Mouse (Mus musculus) adrenal gland, adult (tissue): ENCODE data around the gene Ephb1.

ENCODE experiments used
- DNase-seq, 2 experiments: peaks; one replicate each; pipeline ENCODE4 v3.0.0; 2022 to 2023; ENCODE audit warnings: low spot score in 1 of 2; ENCODE audit not compliant: inconsistent age in 2 of 2

Ephb1 gene

DNA sequence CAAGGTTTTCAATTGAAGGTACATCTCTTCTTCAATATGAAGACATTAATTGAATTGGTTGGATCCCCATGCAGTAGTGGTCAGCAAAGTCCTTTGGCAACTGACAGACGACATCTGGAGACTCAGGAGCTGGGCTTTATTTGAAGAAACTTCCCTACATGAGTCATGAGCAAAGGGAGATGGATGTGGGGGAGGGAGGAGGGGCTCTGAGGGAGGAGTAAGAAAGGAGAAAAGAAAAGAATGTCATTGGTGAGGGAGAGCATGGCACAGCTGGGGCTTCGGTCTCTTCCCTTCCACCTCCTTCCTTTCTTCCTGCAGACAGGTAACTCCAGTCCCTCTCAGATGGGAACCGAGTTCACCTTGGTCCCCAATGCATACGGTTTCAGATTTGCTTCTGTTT lies 431.6 kb downstream of the Ephb1 start:
- no peak for DNase-seq

DNA sequence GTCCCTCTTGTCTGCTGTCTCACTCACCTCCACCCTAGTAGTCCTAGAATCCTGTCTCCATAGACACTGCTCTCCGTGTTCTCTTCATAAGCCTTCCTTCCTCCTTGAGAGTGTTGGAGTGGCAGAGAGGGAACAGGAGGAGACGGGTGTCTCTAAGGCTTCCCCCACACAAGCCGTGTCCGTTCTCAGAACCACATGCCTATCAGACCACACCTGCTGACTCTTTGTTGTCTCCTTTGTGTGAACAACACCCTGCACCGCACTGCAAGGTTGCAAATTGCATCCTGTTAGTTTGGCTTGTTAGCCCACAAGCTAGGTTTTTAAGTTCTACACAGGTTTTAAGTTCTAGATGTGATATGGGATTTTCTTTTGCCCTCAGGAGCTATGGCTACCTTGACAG lies 435.2 kb downstream of the Ephb1 start:
- no peak for DNase-seq

GRCm38 (mm10) chr9:101918771-101919170 lies 435.7 kb downstream of the Ephb1 start:
- DNase-seq = no peak

- no peak for DNase-seq
These were observed 439.4 kb downstream of the Ephb1 start for GRCm38 (mm10) chr9:101915082-101915481.

- no peak for DNase-seq
These were observed 443.2 kb downstream of the Ephb1 start for GRCm38 (mm10) chr9:101911176-101911866.

DNA sequence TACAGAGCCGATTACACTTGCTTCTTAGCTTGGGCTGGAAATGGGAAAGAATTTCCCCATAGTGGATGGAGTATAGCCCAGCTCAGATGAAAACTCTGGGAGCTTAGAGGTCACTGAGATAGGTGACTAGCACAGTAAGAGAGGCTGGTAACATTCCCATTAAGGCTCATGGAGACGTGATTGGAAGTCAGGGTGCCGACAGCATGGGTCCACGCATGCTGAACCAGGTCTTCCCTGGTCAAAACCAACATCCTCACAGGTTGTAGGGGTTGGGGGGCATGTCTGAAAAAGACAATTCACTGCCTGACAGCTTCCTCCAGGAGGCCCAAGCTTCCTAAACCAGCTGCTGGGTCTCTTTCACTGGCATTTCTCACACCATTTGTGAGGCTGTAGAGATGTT lies 445.0 kb downstream of the Ephb1 start:
- no peak for DNase-seq

- DNase-seq = no peak
These were observed 445.6 kb downstream of the Ephb1 start for GRCm38 (mm10) chr9:101908849-101909248.

GRCm38 (mm10) chr9:101907747-101908255 lies 446.7 kb downstream of the Ephb1 start:
- no peak for DNase-seq

- no peak for DNase-seq
These were observed 451.1 kb downstream of the Ephb1 start for GRCm38 (mm10) chr9:101903406-101903805.

GRCm38 (mm10) chr9:101897851-101898250 lies 456.6 kb downstream of the Ephb1 start:
- no peak for DNase-seq

DNA sequence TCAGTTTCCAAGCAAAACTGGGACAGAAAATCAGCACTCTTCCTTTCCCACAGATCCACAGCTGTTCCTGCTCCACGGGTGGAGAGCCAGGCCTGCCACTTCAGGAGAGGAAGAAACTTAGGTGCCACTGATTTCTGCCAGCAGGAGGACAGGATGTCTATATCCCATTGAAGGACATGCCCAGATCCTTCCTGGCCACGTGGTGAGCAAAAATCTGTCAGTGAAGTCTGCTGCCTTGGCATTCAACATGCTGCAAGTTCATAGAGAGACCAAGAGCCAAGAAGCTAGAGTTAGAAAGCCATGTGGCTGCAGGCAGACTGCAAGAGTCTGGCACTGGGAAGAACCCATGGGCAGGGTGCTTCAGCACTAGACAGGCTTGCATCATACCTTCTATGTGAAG lies 471.2 kb downstream of the Ephb1 start:
- DNase-seq = no peak

- DNase-seq = no peak
These were observed 477.1 kb downstream of the Ephb1 start for GRCm38 (mm10) chr9:101877109-101877987.

DNA sequence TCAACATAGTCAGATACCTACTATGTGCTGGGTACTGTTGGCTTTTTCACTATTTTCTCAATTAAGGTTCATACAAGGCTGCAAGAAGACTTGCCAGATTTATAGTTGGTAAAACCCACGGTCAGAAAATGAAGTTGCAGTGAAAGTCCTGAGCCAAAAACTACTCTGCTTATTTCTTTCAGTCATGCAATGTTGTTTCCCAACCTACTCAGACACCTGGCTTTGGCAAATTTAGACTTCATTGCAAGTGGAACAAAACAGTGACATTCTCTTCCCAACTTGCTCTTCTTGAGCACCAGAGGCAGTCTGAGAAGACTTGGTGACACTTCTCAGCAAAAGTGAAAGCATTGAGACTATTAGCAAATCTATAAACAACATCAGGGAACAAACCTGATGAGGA lies 479.2 kb downstream of the Ephb1 start:
- no peak for DNase-seq
